Mouse (Mus musculus) heart, embryonic 13.5 days (tissue): ENCODE results near the gene Stmnd1. TPM values are rescaled to one million over a fixed set of nuclear protein-coding genes. Genes with fewer than 3 reads are reported as not detected.

Experiments used
- ATAC-seq: fragments of 200-750 bp; cut with Nextera tagmentation; 2 replicates; pipeline ENCODE4 v1.8.0; 2017; ENCODE audit warnings: moderate TSS enrichment; ENCODE audit not compliant: insufficient number of reproducible peaks, low FRiP score, low TSS enrichment; ENCODE audit errors: extremely low read depth
- H3K27ac ChIP-seq: fragments of 300-500 bp; sonication (generic); replicated peaks from 2 replicates; pipeline ENCODE4 v1.5.1; 2015; ENCODE audit warnings: moderate library complexity, mild to moderate bottlenecking, inconsistent platforms
- H3K27me3 ChIP-seq: fragments of 300-500 bp; sonication (generic); replicated peaks from 2 replicates; pipeline ENCODE4 v1.6.1; 2015; ENCODE audit warnings: mild to moderate bottlenecking, inconsistent platforms
- H3K36me3 ChIP-seq: fragments of 300-500 bp; sonication (generic); 2 replicates; pipeline ENCODE4 v1.6.1; 2015; ENCODE audit warnings: mild to moderate bottlenecking, inconsistent platforms
- H3K4me1 ChIP-seq: fragments of 300-500 bp; sonication (generic); 2 replicates; pipeline ENCODE4 v1.6.1; 2015; ENCODE audit warnings: inconsistent platforms
- H3K4me2 ChIP-seq: fragments of 300-500 bp; sonication (generic); 2 replicates; pipeline ENCODE4 v1.6.1; 2015; ENCODE audit warnings: inconsistent platforms, mild to moderate bottlenecking, moderate library complexity
- H3K4me3 ChIP-seq: fragments of 300-500 bp; sonication (generic); 2 replicates; pipeline ENCODE4 v1.5.1; 2015; ENCODE audit warnings: moderate library complexity, mild to moderate bottlenecking, inconsistent platforms
- H3K9ac ChIP-seq: fragments of 300-500 bp; sonication (generic); 2 replicates; pipeline ENCODE4 v1.6.1; 2015; ENCODE audit warnings: inconsistent platforms, mild to moderate bottlenecking, moderate library complexity
- H3K9me3 ChIP-seq: fragments of 300-500 bp; sonication (generic); 2 replicates; pipeline ENCODE4 v1.6.1; 2016; ENCODE audit warnings: inconsistent platforms
- WGBS: fragments of 180-500 bp; shearing (Covaris S2); methylation state at CpG from one replicate; pipeline ENCODE4 v1.1.7; 2015; ENCODE audit warnings: mixed read lengths; 5-methylcytosine and 5-hydroxymethylcytosine counted together
- polyA plus RNA-seq: library from polyadenylated mRNA; unstranded; fragments of >200 nt; fragmentation: Nextera tagmentation; extraction: Ambion mirVana; gene quantifications from 2 replicates; pipeline ENCODE4 v1.2.1, GENCODE M21; 2015

The Stmnd1 gene
- polyA plus RNA-seq, 1 experiment from 2014 or later = 0.17 TPM

DNA sequence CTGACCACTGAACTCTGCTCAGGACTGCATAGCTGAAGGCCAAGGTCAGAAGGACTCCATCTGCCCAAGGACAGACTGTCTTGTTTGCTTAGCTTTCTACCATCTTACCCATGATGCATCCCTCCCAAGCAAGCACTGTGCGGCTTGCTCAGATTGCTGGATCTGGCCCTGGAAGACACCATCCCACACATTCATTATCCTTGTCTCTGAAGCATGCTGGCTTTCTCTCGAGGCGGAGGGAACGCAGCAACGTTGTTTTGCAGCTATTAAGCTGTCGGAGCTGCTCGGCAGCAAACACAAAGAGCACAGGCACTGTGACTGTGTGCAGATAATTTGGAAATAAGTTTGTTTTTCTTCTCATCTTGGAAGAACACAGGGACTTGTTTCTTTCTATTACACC, 69.7 kb downstream of the Stmnd1 start:
- Histone ChIP-seq H3K4me1 (no peaks in the 10 kb centered on the region), H3K9ac (no peak overlapping the region), H3K36me3 (no peaks in the 10 kb centered on the region), H3K27ac (no peak overlapping the region), H3K9me3 (no peaks in the 10 kb centered on the region), H3K27me3 (no peaks in the 10 kb centered on the region), H3K4me2 (no peak overlapping the region), H3K4me3 (no peak overlapping the region)
- WGBS = 76% methylated on average over 7 of the region's 7 CpGs
- no peak for ATAC-seq

DNA sequence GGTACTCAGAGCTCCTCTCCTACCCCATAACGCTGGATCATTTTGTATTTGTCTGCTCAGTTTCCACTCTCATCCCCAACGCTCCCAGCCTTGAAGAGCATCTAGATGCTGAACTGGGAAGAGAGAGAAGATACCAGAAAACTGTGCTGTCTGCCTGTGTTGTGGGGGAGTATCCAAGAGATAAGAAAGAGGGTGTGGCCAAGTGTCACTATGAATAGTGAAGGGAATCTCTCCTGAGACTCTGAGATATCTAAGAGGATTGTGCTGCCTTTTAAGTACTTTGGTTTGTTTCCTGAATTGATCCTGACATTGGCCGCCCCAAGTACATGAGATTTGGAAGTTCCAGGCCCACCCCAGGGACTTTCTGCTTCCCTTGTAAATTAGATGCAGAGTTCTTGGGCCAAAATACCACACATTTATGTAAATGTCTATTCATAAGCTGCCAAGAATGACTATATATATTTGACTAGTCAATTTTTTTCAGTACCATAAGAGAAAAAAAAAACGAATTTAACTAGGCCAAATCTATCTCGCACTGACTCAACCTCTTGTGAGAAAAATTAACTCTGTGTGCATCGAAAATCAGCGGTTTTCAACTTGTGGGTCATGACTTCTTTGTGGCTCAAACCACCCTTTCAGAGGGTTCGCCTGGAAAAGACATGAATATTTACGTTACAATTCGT, 73.5 kb downstream of the Stmnd1 start:
- no peaks in the 10 kb centered on the region for H3K9me3 ChIP-seq
- 68% methylated on average over 10 of the region's 10 CpGs for WGBS
- no peak overlapping the region for H3K27ac ChIP-seq
- no peak overlapping the region for H3K4me3 ChIP-seq
- no peak overlapping the region for H3K4me2 ChIP-seq
- H3K9ac ChIP-seq = no peak overlapping the region
- no peak for ATAC-seq
- no peaks in the 10 kb centered on the region for H3K27me3 ChIP-seq
- H3K36me3 ChIP-seq = no peaks in the 10 kb centered on the region
- no peaks in the 10 kb centered on the region for H3K4me1 ChIP-seq

DNA sequence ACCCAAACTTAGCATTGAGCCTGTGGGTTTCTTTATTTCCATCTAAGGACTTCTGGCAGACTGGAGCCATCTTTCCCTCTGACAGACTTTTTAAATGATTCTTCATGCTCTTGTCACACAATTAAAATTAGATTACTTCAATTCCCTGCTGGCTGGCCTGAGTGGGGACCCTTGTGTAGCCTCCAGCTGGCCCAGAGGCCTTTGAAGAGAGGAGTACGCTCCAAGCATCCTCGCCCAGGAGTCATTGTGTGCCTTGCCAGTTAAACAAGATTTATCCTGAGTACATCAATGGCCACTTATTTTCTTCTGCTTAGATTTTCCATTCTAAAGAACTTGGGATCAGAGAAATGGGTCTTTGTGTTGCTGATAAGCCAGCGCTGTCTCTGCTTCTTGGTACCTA, 76.1 kb downstream of the Stmnd1 start:
- Histone ChIP-seq H3K4me2 (no peak overlapping the region), H3K27ac (no peak overlapping the region), H3K9me3 (no peaks in the 10 kb centered on the region), H3K27me3 (no peaks in the 10 kb centered on the region), H3K4me3 (no peak overlapping the region), H3K9ac (no peak overlapping the region), H3K4me1 (no peaks in the 10 kb centered on the region), H3K36me3 (no peaks in the 10 kb centered on the region)
- 83% methylated on average over 3 of the region's 3 CpGs for WGBS
- ATAC-seq = no peak

Other genes with a start within 250 kb of the Stmnd1 start
- 34.9 and 44.8 TPM in 2 replicates for gene Rbm24, start 144.7 kb downstream of the Stmnd1 start, polyA plus RNA-seq
- 127 and 145 TPM in 2 replicates for gene Cap2, start 228.1 kb downstream of the Stmnd1 start, polyA plus RNA-seq